Mouse (Mus musculus) lung, postnatal 14 days (tissue): ENCODE measurements around the gene Wnk4.

ENCODE experiments used
- DNase-seq: peaks from one replicate; pipeline ENCODE4 v3.0.0; 2021

The Wnk4 gene

DNA sequence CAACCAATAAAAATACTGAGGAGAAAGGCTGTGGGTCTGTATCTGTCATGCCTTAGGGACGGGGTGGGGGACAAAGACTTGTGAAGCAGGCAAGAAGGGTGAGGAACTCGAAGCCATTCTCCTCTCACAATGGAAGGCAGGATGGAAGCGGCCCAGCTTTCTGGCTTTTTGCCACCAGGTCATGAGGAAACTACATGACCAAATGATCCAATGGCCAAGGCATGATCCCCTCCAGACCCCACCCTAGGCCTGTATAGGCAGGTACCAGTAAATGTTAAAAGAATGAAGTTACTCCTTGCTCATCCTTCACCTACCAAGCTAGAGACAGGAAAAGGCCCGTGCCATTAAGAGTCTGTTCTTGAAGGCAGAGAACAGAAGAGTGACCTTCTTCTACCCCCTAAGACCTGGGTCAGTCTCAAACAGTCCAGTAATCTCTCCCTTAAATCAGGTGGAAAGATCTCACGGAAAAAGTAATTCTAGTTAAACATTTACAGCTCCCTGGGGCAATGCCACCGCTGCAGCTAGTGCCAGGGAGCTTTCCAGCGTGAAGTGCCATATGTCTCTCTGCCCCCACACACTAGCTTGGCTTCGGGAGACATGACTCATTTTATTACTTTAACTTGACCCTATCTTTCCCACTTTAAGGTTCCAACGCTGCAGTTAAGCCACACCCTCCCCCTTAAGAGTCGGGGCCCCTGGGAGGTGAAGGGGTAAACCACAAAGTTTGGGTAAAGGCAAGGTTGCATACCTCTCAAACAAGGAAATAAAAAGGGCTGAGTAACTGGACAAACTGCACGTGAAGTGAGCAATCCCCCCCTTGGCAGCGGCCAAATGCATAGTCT, 17.2 kb downstream of the Wnk4 start:
- no peak for DNase-seq

DNA sequence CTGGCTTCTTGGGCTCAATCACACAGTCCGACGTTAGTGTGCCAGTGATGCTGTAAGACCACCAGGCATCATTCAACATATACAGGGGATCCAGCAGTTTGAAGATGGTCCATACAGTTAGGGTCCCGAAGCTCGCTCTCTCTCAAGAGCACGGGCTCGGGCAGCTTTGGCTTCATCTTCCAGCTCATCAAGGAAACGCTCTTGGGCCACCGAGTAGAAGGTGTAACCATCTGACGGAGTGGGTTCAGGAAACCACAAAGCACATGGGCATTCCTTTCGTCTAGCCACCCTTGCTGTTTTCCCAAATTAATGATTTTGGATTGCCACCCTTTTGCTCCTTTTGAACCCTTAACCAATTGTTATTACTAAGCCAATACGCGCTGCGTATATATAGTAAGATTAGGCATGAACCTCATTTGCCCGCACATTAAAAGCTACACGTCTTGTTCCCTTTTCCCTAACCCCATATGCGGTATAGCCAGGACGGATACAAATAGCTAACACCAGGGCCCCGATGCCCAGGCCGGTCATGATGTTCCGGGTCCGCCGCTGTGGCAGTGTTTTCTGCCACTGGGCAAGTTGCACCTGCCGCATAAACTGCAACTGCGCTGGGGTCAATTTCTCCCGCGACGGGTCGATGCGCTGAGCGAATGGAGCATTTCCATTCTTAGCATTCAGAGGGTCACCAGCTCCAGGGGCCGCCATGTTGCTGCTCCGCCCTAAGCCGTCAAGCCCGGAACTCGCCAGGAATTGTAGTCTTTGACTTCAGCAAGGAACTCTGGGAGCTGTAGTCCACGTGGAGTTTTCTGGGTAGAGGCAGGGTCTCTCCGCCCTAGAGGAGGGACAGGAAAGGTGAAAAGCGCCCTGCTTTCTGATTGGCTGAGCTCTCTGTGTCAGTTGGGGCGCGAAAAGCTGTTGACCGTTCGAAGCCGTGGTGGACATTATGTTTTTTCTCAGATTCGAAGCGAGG, 18.1 kb downstream of the Wnk4 start, which contains the start of the genes Cntd1 and Coa3:
Cntd1 (plus strand) TSS at position 790 of the 970 bp plus-strand sequence.
Coa3 (minus strand) TSS at position 892 of the 970 bp plus-strand sequence.
- DNase-seq: peak; percentile 83

DNA sequence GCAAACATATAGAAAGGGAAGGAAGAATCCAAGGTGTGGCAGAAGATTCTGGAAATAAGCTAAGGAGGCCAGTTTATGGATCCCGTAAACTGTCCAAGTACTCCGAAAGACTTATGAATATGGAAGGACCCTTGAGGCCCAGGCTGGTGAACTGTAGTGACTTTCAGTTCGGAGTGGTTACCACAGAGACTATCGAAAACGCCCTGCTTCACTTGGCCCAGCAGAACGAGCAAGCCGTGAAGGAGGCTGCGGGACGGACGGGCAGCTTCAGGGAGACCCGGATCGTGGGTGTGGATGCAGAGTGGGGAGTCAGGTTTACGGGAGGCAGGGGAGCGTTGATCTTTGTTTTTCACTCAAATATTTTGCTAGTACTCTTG, 18.8 kb downstream of the Wnk4 start:
- DNase-seq: no peak

DNA sequence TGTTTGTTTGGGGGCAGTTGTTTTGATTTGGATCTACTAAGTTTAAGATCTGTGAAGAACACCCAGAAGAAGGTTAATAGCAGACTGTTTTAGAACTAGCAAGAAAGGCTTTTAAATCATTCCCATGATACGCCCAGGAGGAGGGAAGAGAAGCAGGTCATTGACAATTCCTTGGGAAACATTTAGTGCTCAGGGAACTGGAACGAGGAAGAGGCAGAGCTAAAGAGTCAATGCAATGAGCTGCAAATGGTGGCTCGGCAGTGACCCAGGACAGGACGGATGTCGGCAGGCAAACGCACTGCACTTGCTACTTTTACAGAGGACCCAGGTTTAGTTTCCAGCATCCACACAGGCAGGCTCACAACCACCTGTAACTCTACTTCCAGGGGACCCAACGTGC, 20.5 kb downstream of the Wnk4 start:
- DNase-seq: no peak

DNA sequence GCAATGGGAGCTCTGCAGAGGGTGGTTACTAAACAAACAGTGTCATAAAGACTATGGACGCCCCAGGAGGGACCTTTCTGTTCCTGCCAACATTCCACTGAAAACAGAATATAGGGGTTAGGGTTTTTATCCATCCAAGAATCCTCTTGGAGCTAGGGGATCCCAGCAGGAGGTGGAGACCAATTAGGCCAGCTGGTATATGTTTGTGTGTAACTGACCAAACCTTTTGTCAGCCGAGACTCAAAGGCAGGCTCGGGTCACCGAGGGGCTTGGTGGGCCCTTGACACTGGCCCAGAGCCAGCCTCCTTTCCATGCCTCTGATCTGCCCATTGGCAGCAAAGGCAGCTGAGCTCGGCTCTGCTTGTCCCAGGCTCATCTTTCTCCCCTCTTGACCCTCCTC, 22.5 kb downstream of the Wnk4 start:
- no peak for DNase-seq

DNA sequence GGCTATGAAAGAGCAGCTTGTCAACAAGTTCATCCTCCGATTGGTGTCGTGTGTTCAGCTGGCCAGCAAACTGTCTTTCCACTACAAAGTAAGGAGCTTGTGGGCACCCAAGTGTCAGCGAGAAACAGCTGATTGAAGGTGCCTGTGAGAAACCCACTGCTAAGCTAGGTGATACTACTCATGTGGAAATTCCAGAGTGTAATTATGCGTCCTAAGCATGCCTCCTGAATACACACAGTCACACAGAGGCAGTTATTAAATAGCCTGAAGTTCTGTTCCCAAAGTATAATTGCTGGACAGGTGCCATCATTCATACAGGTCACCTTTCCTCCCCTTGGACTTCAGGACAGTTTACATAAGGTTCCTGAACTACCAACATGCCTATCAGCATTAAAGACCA, 23.4 kb downstream of the Wnk4 start:
- DNase-seq: no peak

DNA sequence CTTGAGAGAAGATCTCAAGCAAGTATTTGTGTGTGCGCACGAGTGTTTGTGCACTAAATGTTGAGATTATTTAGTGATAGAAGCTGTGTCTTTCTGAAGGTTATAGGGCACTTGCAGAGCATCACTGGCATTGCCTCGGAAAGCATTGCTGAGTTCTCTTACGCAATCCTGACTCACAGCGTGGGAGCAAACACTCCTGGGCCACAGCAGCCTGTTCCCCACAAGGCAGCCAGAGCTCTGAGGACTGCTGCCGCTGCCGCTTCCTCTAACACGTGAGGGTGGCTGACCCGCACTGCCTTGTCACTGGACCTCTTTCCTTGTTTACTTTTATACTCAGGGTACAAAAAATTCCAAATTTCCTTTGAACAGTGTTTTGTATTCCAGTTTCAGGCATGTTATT, 26.9 kb downstream of the Wnk4 start:
- DNase-seq: peak; percentile 33

DNA sequence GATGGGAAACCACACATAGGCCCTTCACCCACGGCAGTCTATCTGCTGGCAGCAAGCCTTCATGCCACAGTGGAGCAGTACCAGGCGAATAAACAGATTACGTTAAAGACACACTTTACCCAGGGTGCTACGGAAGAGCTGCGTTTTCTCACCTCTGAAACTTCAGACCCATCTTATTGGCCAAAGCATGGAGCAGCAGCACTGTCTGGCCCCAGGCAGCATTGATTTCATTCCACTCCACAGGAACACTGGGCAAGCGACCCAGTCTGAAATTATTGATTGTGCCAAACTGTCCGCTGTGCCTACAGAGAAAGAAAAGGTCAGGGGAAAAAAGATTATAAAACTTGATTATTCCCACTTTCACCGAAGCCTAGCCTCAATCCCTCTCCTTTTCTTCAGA, 30.9 kb downstream of the Wnk4 start:
- DNase-seq: no peak

DNA sequence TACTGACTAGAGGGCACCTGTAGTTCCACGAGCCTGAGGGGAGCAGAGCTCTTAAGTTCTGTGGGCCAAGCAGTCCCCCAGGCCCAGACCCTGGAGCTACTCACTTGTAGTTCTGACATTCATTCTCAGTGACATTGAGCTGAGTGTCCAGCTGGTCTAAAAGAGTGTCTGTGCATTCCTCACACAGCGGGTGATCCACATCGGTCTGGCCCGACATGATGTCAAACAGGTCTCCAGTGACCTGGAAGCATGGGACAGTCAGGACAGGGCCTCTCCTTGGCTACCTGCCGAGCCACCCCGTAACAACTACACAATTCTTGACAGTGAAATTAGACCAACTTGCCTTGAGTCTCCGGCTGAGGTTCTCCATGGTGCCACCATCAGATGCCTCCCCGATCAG, 34.8 kb downstream of the Wnk4 start:
- no peak for DNase-seq

DNA sequence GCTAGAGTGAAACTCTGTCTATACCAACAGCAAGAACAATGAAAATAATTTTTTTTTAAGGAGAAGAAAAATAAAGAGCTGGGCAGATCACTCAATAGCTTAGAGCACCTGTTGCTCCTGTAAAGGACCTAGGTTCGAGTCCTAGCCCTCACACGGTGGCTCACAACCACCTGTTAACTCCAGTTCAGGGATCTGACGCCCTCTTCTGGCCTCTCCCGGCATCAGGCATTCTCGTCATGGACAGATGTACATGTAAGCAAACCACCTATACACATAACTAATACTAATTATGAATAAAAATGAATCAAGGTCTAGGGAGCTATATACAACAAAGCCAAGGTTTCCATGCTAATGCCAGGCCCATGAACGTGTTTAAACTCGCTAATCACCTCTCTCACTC, 40.5 kb downstream of the Wnk4 start:
- DNase-seq: no peak

DNA sequence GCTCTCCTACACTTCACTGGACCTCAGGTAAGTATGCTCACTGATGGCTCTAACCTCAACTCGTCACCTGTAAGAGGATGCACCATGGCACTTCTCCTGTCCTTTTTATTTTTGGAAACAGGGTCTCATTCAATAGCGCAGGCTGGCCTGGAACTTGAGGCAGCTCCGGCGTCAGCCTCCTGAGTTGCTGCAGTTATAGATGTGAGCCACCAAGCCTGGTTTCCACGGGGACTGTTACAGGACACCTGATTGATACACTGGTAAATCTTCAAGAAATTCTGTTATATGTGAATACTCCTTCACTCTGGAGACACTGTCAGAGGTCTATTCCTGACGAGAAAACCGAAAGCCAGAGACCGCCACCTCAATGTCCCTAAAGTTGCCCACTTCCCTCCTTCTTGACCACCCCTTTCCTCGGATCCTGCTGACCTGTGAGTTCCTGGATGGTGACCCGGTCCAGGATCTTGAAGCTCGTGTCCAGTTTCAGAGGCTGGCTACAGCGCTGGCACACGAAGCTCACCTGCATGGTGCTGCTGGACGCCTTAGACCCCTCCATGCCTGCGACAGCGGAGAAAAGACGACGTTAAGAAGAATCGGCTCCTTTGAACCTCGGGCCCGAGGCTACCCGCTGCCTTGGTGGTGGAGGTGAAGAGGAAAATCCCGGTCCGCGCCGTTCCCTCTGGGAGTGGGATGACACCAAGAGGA, 41.1 kb downstream of the Wnk4 start:
- DNase-seq: no peak

DNA sequence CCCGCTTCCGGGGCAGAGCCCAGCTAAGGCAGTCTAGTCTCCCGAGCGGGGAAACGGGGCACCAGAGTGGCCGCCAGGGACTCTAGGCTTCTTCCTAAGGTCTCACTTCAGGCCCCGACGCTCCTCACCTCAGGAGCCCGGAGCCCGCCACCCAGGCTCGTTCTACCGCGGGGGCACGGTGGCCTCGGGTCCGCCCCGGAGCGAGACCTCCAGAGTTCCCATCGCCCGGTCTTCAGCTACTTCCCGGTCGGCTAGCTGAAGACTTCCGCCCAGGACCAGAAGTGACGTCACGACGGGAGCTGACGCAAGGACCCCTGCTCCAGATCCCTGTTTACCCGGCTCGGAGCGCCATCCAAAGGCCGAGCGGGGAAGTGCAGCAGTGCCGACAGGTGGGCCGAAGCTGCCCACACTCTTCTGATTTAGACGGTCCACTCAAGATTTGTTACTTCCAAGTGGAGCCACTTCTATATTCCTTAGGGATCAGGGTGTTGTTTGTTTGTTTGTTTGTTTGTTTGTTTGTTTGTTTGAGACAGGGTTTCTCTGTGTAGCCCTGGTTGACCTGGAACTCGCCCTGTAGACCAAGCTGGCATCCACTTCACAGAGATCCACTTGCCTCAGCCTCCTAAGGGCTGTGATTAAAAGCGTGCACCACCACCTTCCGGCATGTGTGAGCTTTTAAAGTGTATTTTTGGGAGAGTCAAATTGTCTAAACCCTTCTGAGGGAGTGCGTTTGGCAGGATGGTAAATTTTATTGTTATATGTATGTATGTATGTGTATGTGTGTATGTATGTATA, 41.8 kb downstream of the Wnk4 start, which contains the start of gene Becn1:
Becn1 (minus strand) TSS at position 283 of the 795 bp plus-strand sequence.
- DNase-seq: peak; percentile 99

DNA sequence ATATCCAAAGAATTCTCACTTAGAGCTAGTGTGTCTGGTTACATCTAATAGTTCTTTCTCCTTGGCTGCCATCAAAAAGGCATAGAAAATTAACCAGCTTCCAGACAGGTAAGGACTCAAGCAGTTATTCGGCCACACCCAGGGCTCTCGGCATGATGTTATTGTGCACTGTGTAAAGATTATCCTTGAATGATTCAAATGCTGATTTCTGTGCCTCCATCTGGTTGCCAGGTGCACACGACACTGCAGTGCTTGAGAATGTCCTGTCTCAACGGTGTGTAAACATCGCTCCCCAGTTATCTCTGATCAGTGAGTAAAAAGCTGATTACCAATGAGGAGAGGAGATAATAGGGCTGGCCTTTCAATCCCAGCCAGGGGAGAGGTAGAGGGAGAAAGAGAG, 47.4 kb downstream of the Wnk4 start:
- DNase-seq: no peak

DNA sequence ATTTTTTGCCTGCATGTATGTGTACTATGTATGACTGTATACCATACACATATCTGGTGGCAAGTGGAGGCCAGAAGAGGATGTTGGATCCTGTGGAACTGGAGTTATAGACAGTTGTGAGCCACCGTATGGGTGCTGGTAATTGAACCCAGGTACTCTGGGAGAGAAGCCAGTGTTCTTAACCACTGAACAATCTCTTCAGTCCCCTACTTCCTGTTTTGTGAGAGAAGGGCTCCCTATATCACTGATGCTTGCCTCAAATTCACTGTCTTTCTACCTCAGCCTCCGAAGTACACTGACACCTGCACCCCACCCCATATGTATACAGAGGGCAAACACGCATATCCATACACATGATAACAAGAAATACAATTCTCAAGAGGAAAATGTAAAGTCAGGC, 50.7 kb downstream of the Wnk4 start:
- no peak for DNase-seq

DNA sequence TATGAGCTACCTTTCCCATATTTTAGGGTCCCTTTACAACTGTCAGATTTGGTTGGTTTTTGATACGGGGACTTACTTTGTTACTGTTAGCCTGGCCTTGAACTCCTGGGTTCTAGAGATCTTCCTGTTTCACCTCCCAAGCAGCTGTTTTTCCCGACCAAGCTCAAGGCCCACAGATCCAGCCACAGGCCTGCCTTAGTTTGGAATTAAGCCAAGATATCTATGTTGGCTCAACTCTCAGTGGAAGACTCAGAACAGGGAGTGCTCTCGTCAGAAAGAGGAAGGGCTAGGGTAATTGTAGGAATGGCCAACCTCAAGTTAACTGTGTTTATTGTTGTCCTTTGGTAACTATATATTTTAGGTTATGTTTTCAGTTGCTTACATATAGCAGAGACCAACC, 51.8 kb downstream of the Wnk4 start:
- DNase-seq: no peak

DNA sequence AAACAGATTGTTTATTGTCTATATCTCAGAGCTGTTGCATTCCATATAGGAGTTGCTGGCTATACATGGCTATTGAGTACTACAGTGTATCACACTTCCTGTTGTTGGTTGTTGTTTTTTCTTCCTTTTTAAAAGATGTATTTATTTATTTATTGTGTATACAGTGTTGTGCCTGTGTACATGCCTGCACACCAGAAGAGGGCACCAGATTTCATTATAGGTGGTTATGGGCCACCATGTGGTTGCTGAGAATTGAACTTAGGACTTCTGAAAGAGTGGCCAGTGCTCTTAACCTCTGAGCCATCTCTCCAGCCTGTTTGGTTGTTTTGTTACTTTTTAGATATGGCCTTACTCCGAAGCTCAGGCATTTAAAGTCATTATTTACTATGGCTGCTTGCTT, 54.2 kb downstream of the Wnk4 start:
- DNase-seq: no peak

DNA sequence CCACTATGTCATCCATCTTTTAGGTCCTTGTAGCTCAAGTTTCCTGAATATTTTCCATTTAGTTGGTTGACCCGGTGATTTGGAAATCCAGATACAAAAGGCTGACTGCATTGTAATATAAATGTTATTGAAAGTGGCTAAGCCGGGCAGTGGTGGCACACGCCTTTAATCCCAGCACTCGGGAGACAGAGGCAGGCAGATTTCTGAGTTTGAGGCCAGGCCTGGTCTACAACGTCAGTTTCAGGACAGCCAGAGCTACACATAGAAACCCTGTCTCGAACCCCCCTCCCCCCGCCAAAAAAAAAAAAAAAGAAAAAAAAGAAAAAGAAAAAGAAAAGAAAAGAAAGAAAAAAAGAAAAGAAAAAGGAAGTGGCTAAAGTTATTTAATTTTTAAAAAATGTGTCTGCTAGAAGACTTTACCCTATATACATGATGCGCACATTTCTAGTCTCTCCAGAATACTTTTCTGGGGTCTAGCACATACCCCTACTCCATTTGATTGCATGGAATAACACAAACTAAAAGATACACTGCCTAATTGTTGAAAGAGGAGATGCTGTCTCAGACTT, 54.8 kb downstream of the Wnk4 start:
- no peak for DNase-seq

DNA sequence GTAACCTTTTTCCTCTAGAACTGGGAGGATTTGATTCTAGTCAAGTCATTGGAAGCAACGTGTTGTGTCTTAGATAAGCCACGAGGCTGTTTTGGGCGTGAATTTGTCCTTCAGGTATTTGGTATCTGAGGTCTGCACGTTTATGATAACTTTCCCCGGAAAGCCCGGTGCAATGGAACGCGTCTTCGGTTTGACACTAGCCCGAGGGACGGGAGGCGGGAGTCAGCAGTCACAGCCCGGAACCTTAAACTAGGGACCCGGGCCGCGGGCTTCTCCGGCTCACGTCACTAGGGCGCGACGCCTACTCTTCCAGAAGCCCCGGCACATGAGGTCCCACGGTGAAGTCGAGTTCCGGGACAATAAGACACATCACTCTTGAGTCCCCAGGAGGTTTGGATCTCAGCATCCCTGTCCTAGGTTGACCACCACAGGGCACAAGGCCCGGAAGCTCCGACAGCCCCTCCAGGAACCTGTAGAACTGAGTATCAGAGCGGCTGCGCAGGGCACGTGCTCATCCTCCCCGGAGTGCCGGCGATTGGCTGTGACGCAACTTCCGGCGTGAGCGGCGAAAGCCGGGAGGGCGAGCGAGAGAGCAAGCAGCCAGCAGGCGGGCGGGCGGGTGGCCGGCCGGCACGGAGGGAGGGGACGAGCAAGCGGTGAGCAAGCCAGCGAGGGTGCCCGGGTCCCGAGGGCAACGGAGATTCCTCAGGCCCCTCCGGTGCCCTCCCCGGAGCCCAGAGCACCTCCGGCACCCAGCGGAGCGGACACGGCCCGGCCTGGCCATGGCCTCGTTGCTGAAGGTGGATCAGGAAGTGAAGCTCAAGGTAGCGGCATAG, 55.5 kb downstream of the Wnk4 start, which contains the start of gene Psme3:
Psme3 (plus strand) TSS at position 549 of the 836 bp plus-strand sequence.
- DNase-seq: peak; percentile 92

DNA sequence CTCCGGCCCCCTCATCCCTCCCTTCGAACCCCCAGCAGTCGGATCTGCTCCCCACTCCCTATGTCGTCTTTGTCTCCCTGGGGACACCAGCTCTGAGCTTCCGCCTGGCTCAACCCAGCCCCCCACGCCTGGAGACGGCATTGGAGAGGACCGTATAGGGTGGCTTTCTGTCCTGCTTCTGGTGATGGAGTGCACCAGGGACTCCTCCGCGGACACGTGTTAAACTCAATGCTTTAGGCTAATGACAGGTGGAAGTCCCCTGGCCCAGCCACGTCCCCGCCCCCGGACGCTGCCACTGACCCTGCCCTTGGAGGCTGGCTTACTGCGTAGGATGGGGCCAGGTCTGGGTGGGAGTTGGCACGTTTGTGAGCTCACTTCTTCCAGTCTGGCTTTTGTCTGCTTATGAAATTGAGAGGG, 56.1 kb downstream of the Wnk4 start:
- no peak for DNase-seq

DNA sequence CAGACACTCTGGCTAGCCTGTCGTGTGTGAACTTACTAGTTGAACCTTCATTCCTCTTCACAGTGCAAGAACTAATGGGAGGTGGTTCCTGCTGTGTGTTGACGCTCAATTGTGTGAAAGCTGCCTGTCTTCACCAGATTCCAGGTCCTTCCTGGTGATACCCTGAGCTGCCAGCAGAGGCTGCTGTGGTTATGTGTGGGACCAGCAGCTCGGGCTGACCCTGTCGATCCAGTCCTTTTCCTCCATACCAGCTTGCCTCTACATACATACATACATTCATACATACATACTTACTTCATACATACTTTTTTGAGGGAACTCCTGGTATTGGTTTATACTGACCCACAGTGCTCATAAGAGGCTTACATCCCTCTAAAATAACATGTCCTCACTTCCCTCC, 63.2 kb downstream of the Wnk4 start:
- peak; percentile 77 for DNase-seq

DNA sequence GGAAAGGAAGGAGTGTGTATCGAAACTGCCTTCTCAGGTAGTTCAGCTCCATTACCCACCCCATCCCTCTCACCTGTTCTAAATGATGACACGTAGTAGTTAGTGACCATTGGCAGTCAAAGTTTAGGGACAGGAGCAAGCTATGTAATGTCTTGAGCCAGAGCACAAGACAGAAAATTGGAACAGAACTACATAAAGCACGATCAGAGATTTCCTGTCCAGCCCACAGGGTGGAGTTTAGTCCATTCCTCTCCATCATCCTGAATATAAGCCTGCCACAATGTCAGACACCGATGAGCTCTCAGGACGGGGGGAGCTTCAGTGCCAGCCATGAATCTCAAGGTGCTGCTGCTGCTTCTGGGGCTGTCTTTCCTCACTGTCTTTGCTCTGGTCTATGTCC, 64.4 kb downstream of the Wnk4 start, which contains the start of gene Aoc2:
Aoc2 (plus strand) TSS at position 301 of the 400 bp plus-strand sequence.
- DNase-seq: no peak
